Mouse (Mus musculus): ENCODE measurements around the gene Zfp933.
A peak's percentile ranks its signal among the peaks of the same experiment; 100 is the strongest.
"Not testable (repeated sequence)": the region's sequence is repeated elsewhere in the genome, so short reads cannot be mapped to it uniquely, and the experiment has no call there.

Zfp933 gene

DNA sequence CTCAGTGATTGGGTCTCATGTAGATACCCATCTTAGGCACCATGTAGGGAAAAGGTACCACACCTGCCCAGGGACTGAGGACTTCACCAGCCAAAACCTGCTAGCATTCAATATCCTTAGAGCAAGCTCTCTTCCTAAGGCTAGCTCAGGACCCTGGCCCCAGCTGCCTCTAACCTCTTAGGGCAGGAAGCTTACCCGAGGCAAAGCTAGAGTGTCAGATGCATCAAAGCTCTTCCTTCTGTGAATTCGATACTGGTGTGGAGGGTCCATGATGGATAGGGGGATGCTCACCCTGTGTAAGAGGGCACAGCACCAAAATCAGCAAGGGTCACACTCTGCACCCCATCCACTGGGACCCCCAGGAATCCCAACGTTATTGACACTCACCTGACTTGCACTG, 13.9 kb upstream of the Zfp933 start:
- DNase-seq (ENCODE audit: low read depth, low spot score): no peak

DNA sequence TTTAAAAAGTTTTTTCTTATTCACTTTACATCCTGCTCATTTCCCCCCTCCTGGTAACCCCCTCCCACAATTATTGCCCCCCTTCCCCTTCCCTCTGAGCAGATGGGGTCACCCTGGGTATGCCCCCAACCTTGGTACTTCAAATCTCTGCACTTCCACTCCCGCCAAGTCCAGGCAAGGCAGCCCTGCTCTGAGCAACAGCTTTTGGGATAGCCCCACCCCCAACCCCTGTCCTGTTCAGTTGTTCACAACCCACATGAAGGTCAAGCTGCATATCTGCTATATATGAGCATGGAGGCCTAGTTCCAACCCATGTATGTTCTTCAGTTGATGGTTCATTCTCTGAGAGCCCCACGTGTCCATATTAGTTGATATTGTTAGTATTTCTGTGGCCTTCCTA, 2.6 kb upstream of the Zfp933 start:
- DNase-seq (ENCODE audit: low read depth, low spot score): no peak

DNA sequence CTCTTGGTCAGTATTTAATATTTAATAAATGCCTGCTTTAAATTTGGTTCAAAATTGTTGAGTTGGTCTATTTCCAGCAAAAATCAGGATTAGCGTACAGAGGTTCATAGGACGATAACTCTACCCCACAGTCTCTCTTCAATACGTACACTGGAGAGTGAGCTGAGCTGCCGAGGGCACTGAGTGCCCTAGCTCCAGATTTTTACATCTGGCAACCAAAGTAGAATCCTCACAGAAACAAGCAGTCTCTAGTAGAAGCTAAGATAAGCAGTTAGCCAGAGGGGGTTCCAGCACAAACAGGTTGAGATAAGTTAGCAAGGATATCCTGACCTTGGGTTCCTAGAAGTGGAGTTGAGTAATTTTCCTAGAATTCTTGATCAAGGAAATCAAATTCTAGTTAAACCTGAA, 422 bp upstream of the Zfp933 start:
- no peak for DNase-seq (ENCODE audit: low read depth, low spot score)

DNA sequence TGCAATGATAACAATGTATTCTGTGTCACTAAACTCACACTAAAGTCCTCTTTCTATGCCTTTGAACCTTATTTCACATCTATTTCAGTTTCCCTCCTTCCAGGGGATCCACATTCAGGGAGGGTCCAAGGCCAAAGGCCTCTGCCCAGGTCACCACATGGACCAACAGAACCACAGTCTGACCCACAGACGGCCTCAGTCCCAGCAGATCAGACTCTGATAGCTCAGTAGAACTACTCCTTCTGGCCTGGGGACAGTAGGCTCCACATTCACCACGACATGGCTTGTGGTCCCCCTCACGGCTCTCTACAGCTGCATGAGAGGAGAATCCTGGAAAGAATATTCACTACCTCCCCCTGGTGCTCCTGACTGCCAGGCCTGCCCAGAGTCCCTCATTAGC, 5.3 kb downstream of the Zfp933 start:
- DNase-seq (ENCODE audit: low read depth, low spot score): no peak

DNA sequence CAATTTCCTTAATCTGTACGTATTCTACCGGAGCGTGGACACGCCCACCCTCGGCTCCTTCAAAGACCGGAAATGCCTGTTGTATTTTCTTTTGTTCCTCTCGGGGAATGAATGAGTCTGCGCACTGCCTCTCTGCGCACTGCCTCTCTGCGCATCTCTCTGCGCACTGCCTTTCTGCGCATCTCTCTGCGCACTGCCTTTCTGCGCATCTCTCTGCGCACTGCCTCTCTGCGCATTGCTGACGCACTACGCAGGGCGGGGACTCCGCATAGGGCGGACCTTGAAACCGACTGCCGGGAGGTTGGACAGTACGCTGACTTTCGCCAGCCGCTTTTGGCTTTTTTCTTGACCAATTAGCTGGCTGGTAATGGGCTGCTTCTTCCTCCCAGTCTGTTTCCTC, 8.9 kb downstream of the Zfp933 start:
- DNase-seq (ENCODE audit: low read depth, low spot score): not testable (repeated sequence)

DNA sequence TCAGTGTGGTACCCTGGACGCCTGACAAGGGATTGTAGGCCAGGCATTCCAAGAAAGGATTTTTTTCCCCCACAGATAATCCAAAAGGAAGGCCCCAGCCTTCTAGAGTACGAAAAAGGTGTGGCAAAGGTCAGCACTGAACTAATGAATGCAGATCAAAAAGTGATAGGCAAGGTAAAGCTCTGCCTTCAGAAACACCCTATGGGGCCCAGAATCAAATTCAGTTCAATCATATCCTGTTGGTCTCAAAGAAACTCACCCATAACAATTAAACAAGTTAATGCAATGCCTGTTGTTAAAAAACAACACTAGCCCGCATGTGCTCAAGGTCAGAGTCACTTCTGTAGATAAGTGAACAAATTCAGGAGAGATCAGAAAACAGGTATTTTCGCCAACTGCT, 23.8 kb downstream of the Zfp933 start:
- DNase-seq (ENCODE audit: low read depth, low spot score): no peak

DNA sequence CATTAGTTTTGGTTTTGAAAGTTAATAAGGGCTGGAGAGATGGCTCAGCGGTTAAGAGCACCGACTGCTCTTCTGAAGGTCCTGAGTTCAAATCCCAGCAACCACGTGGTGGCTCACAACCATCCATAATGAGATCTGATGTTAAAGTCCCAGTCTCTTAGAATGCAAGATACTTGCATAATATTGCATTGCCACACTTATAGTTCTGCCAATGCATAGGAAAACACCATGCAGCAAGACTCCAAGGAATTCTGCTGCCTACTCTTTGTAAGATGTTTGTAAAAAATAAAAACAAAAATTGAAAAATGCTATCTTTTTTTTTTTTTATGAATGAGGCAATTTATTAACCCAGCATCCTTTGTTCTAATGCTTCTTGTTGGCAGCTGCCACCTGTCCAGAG, 26.8 kb downstream of the Zfp933 start:
- DNase-seq (ENCODE audit: low read depth, low spot score): not testable (repeated sequence)

DNA sequence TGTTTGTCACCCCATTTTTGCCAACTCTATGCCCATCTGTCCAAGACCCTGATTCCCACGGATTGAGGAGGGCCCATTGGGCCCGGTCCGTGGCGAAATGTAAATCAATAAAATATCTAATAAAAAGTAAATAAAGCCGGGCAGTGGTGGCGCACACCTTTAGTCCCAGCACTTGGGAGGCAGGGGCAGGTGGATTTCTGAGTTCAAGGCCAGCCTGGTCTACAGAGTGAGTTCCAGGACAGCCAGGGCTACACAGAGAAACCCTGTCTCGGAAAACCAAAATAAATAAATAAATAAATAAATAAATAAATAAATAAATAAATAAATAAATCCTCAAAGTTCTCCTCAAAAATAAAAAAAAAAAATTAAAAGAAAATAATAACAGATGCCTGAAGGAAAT, 28.5 kb downstream of the Zfp933 start:
- not testable (repeated sequence) for DNase-seq (ENCODE audit: low read depth, low spot score)

DNA sequence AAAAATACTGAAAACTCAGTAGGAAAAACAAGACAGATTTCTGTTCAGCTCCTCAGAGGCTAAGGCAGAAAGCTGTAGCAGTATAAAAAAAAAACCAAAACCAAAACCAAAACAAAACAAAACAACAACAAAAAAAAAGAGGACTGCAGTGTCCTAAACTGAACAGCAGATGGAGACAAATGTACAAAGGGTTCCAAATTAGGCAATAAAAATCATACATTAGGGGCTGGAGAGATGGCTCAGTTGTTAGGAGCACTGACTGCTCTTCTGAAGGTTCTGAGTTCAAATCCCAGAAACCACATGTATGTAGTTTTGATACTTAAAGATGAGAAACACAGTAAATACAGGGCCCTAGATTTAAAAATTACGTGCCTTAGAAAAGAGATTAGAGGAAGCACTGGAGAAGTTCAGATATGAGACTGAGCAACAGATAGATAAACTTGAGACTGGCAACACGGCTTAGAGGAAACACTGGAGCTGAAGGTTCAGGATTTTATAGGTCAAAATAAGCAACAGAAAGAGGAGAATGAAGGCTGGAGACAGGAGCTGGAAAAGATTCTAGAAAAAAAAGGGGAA, 33.5 kb downstream of the Zfp933 start:
- DNase-seq (ENCODE audit: low read depth, low spot score): no peak

DNA sequence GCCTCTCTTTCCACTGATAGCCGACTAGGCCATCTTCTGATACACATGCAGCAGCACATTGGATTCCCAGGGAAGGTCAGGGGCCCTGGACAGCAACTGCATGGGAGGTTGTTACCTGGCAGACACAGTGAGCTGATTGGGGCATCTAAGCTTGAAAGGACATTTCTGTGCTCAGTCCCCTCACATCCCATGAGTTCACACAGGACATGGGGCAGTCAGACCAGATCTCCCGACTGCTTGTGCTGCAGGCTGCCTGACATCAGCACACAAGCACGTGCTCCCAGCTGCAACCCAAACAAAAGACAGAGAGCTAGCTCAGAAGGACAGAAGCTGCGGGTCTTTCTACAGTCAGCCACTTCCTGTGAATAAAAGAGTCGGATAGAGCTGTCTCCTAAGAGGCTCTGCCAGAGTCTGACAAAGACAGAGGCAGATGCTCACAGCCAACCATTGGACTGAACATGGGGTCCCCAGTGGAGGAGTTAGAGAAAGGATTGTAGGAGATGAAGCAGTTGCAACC, 34.9 kb downstream of the Zfp933 start:
- DNase-seq (ENCODE audit: low read depth, low spot score): no peak

DNA sequence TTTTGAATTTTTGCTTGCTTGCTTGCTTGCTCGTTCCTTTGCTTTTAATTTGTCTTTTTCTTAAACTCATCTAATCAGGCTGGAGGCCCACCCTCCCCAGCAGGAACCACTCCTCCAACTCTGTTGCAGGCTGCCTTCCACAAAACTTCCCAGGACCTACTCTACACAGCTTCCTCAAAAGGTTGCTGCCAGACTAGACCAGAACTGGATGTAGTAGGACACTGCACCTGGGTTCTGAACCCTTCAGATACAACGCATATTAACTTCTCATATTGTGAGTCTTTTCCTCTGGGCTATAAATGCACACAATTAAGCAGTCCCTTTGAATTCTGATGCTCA, 38.2 kb downstream of the Zfp933 start:
- DNase-seq (ENCODE audit: low read depth, low spot score): not testable (repeated sequence)

DNA sequence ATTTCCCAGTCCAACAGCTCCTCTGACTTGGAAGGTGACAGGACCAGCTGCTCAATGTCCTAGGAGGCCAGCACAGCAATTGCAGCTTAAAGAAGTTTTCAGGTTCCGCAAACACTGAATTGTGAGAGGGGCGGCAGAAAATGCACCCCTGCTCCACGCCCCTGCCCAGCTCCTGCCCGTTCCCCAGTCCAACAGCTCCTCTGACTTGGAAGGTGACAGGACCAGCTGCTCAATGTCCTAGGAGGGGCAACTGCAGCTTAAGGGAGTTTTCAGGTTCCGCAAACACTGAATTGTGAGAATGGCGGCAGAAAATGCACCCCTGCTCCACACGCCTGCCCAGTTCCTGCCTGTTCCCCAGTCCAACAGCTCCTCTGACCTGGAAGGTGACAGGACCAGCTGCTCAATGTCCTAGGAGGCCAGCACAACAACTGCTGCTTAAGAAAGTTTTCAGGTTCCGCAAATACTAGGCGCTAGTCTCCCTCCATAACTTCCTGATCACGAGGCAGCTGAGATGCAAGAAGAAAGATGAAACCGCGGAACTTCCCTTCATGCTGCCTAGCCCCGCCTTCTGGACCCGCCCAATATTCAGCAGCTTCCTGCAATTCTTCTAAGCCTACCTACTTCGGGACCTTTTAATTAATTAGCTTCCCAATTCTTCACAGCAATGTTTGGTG, 38.7 kb downstream of the Zfp933 start, which contains the start of gene Zfp984:
TSS of gene Zfp984 (minus strand) at position 497 of the 674 bp plus-strand sequence.
- peak; percentile 49 for DNase-seq (ENCODE audit: low read depth, low spot score)

DNA sequence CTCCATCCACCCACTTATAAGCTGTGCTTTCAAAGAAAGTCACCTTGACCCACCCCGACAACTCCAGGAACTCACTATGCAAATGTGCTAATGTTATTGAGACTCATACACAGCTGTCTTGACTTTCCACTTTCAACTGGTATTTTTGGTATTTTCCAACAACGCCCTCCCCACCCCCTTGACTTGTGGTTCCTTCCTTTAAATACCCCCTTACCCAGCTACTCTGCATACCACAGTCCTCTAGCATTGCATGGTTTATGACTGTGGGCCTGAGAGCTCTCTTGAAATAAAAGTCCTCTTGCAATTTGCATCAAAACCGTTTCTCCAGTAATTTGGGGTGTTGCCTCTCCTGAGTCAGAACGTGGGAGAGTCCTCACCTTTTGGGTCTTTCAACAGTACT, 39.7 kb downstream of the Zfp933 start:
- DNase-seq (ENCODE audit: low read depth, low spot score): not testable (repeated sequence)

DNA sequence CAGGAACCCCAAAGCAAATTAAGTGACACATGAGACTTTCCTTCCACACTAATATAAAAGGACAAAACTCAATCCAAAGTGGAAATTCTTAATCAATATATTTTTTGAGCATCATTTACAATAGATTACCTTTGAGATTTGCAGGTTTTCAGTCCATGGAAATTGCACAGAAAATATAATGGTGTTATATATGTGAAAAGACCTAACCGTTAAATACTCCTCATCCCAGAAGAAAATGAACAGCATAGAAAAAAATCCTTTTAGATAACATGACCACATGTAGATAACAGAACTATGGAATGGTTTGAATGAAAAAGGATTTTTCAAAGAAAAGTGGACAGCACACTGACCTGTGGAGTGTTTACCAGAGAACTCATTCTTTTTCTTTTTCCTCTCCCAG, 52.9 kb downstream of the Zfp933 start:
- DNase-seq (ENCODE audit: low read depth, low spot score): not testable (repeated sequence)

DNA sequence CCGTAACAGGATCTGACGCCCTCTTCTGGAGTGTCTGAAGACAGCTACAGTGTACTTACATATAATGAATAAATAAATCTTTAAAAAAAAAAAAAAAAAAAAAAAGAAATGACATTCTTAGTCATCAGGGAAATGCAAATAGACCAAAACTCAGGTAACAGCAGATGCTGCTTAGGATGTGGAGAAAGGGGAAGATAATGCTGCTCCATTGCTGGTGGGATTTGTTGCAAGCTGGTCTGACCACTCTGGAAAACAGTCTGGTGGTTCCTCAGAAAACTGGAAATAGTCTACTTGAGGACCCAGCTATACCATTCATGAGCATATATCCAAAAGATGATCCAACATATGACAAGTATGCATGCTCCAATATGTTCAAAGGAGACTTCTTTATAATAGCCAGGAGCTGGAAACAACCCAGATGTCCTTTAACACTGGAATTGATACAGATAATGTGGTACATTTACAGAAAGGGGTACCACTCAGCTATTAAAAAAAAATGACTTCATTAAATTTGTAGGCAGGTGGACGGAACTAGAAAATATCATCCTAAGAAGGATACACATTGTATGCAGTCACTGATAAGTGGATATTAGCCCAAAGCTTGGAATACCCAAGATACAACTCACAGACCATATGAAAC, 54.0 kb downstream of the Zfp933 start:
- DNase-seq (ENCODE audit: low read depth, low spot score): not testable (repeated sequence)

DNA sequence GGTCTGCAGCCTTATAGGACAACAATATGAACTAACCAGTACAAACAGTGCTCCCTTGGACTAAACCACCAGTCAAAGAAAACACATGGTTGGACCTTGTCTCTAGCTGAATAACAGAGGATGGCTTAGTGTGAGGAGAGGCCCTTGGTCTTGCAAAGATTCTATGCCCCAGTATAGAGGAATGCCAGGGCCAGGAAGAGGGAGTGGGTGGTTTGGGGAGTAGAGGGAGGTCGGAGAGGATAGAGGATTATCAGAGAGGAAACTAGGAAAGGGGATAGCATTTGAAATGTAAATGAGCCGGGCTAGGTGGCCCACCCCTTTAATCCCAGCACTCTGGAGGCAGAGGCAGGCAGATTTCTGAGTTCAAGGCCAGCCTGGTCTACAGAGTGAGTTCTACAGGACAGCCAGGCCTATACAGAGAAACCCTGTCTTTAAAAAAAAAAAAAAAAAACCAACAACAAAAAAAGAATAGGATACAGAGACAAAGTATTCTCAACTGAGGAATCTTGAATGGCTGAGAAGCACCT, 54.7 kb downstream of the Zfp933 start:
- not testable (repeated sequence) for DNase-seq (ENCODE audit: low read depth, low spot score)

DNA sequence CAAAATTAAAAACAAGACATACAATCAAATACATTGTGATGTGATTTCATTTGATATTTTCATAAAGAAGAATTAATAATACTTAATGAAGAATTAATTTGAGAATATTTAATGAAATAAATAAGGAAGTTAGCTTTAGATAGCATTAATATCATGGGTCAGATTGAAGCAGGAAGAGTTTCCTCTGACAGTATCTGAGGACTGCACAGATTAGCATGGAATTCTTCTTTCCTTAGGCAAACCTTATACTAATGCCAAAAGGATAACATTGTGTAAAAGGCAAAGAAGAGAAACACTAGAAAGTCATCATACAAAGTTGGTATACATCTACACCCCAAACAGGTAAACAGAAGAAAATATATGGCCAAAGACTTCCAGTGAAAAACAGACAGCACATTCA, 56.4 kb downstream of the Zfp933 start:
- not testable (repeated sequence) for DNase-seq (ENCODE audit: low read depth, low spot score)
